Mouse (Mus musculus): ENCODE measurements around the gene St5. TPM values are rescaled to one million over a fixed set of nuclear protein-coding genes. Genes with fewer than 3 reads are reported as not detected.

Gene St5
- polyA plus RNA-seq, 1 experiment from 2014 or later = 58.9 TPM

DNA sequence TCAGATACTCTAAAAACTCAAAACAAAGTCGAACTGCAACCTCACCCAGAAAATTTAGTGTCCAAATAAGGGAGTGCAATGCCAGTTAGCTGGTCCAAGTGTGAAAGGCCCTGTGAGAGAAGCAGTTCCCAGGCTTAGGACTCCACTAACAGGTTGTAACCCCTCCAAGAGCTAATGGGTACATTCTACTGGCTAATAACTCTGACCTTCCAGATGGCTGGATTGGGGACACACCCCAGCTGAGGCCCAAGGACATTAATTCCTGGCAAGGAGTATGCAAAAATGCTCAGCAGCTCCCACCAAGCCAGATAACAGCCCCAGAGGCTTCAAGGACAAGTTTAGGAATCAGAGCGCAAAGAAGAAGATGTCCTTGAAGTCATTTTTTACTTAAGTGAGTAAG is 112.8 kb downstream of the St5 start:
- Histone ChIP-seq H3K4me3 (ENCODE audit: low read depth, low read length) (no peak overlapping the region), H3K9ac (replicated peaks; ENCODE audit: low read depth) (no peak overlapping the region), H3K36me3 (ENCODE audit: insufficient read depth, low read length) (no peaks in the 10 kb centered on the region), H3K27ac (ENCODE audit: low read length) (peak overlapping the region; percentile 0; the same call in 1 of the 2 replicates), H3K4me2 (replicated peaks; ENCODE audit: low read depth, low read length) (no peak overlapping the region), H3K27me3 (replicated peaks; ENCODE audit: insufficient read depth, low read length) (no peaks in the 10 kb centered on the region), H3K4me1 (ENCODE audit: insufficient read depth, low read depth, low read length) (peaks cover 30% of the 10 kb centered on the region), H3K9me3 (ENCODE audit: low read length) (no peaks in the 10 kb centered on the region)
- WGBS = 48% methylated on average over 2 of the region's 2 CpGs
- DNase-seq (ENCODE audit: low spot score) (peak; percentile 41), ATAC-seq (no peak; the same call in 1 of the 2 replicates)
- TF ChIP-seq CTCF (IDR thresholded peaks at IDR 0.05) (no peak), EP300 (IDR thresholded peaks at IDR 0.05) (no peak)

DNA sequence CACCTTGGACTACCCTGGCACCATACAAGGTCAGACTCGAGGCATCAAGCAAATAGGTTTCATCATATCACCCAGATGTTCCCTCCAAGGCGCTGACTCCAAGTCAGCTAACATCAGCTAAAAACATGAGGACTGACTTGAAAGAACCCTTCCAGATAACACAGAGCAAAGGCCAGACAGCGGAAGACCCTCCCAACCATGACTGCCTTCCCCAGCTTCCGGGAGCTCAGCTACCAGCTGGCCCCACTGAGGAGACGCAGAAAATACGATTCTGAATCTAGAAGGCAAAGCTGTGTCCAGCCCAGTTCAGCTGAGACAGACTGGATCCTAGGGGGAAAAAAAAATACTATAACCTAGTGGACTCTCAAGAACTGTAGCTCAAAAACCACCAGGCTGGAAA is 114.4 kb downstream of the St5 start:
- Histone ChIP-seq H3K27me3 (replicated peaks; ENCODE audit: insufficient read depth, low read length) (no peaks in the 10 kb centered on the region), H3K4me2 (replicated peaks; ENCODE audit: low read depth, low read length) (no peak overlapping the region), H3K4me3 (ENCODE audit: low read depth, low read length) (no peak overlapping the region), H3K9ac (replicated peaks; ENCODE audit: low read depth) (no peak overlapping the region), H3K27ac (ENCODE audit: low read length) (peak overlapping the region; percentile 22; the same call in 1 of the 2 replicates), H3K9me3 (ENCODE audit: low read length) (no peaks in the 10 kb centered on the region), H3K4me1 (ENCODE audit: insufficient read depth, low read depth, low read length) (peaks cover 30% of the 10 kb centered on the region), H3K36me3 (ENCODE audit: insufficient read depth, low read length) (no peaks in the 10 kb centered on the region)
- ATAC-seq (0 out of 2 replicates have a peak, but pooled peaks have one; percentile 10), DNase-seq (ENCODE audit: low spot score) (no peak)
- WGBS = 42% methylated on average over 6 of the region's 6 CpGs
- no peak for TF ChIP-seq CTCF (IDR thresholded peaks at IDR 0.05)
- no peak for TF ChIP-seq EP300 (IDR thresholded peaks at IDR 0.05)

DNA sequence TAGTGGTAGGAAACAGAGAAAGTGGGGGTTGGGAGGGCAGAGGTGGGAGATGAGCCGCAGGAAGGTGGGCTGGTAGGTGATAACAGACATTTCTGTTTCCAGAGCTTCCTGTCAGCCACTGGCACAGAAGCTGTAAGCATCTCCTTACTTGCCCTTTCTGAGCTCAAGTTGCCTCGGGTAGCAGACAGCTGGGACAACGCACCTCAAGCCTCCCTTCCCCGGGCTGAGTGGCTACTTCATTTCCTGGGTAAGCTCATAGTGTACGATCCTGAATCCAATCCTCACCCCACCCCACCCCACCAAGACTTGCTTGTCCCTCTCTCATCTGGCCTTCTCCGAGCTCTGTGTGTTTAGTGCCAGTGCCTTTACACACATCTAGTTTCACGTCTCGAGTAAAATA is 115.3 kb downstream of the St5 start:
- Histone ChIP-seq H3K4me3 (ENCODE audit: low read depth, low read length) (no peak overlapping the region), H3K36me3 (ENCODE audit: insufficient read depth, low read length) (no peaks in the 10 kb centered on the region), H3K4me2 (replicated peaks; ENCODE audit: low read depth, low read length) (no peak overlapping the region), H3K27me3 (replicated peaks; ENCODE audit: insufficient read depth, low read length) (no peaks in the 10 kb centered on the region), H3K4me1 (ENCODE audit: insufficient read depth, low read depth, low read length) (peaks cover 30% of the 10 kb centered on the region), H3K27ac (ENCODE audit: low read length) (peak overlapping the region; percentile 54), H3K9ac (replicated peaks; ENCODE audit: low read depth) (no peak overlapping the region), H3K9me3 (ENCODE audit: low read length) (no peaks in the 10 kb centered on the region)
- no peak for DNase-seq (ENCODE audit: low spot score)
- ATAC-seq = peak; percentile 39
- WGBS = 24% methylated on average over 8 of the region's 8 CpGs
- TF ChIP-seq CTCF (IDR thresholded peaks at IDR 0.05) (no peak), EP300 (IDR thresholded peaks at IDR 0.05) (no peak)

DNA sequence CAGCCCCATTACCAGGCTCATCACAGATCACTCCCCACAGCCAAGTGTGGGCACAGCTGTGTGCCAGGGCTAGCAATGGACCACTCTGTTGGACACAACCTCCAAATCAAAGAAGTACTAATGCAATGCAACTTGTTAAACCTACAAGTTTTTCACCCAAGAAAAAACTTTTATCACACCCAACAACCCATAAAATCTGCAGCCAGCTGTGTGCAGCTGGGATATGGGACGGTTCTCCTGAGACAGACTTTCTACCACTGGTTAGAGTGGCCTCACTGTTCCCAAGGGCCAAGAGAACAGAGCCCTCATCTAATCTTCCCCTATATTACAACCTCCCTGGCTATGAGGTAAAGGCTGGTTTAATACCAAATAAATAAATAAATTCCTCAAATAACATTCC is 118.9 kb downstream of the St5 start:
- H3K9ac ChIP-seq (replicated peaks; ENCODE audit: low read depth) = no peak overlapping the region
- H3K27me3 ChIP-seq (replicated peaks; ENCODE audit: insufficient read depth, low read length) = no peaks in the 10 kb centered on the region
- no peak overlapping the region for H3K27ac ChIP-seq (ENCODE audit: low read length)
- no peaks in the 10 kb centered on the region for H3K36me3 ChIP-seq (ENCODE audit: insufficient read depth, low read length)
- ATAC-seq (no peak), DNase-seq (ENCODE audit: low spot score) (no peak)
- H3K4me2 ChIP-seq (replicated peaks; ENCODE audit: low read depth, low read length) = no peak overlapping the region
- H3K4me3 ChIP-seq (ENCODE audit: low read depth, low read length) = no peak overlapping the region
- no peaks in the 10 kb centered on the region for H3K9me3 ChIP-seq (ENCODE audit: low read length)
- WGBS = 59% methylated on average over 1 of the region's 1 CpGs
- TF ChIP-seq EP300 (IDR thresholded peaks at IDR 0.05) (no peak), CTCF (IDR thresholded peaks at IDR 0.05) (no peak)
- peaks cover 18% of the 10 kb centered on the region; the same call in 1 of the 2 replicates for H3K4me1 ChIP-seq (ENCODE audit: insufficient read depth, low read depth, low read length)

DNA sequence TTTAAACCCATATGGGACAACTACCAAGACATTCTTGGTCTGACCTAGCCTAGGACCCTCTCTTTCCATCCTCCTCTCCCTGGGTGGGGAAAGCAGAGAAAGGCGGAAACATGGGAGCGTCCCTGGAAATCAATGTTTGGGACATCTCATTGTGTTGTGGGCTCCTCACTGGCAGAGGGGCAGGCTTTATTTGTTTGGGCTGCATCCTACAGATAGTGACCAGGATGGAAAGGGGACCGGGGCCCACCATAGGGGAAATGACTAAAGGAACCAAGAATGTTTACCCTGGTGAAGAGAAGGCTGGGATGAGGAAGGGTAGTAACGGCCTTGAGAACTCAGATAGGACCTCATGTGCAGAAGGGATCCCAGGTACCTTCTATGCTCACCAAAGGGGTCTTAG is 122.9 kb downstream of the St5 start:
- H3K4me1 ChIP-seq (ENCODE audit: insufficient read depth, low read depth, low read length) = peaks cover 27% of the 10 kb centered on the region; the same call in 1 of the 2 replicates
- no peaks in the 10 kb centered on the region for H3K36me3 ChIP-seq (ENCODE audit: insufficient read depth, low read length)
- no peaks in the 10 kb centered on the region for H3K27me3 ChIP-seq (replicated peaks; ENCODE audit: insufficient read depth, low read length)
- no peak overlapping the region for H3K4me2 ChIP-seq (replicated peaks; ENCODE audit: low read depth, low read length)
- H3K4me3 ChIP-seq (ENCODE audit: low read depth, low read length) = no peak overlapping the region
- H3K9ac ChIP-seq (replicated peaks; ENCODE audit: low read depth) = no peak overlapping the region
- WGBS = 50% methylated on average over 4 of the region's 4 CpGs
- peak overlapping the region; percentile 74 for H3K27ac ChIP-seq (ENCODE audit: low read length)
- ATAC-seq = peak; percentile 81
- DNase-seq (ENCODE audit: low spot score) = peak; percentile 67
- H3K9me3 ChIP-seq (ENCODE audit: low read length) = no peaks in the 10 kb centered on the region
- peak; percentile 96 for TF ChIP-seq EP300 (IDR thresholded peaks at IDR 0.05)
- TF ChIP-seq CTCF (IDR thresholded peaks at IDR 0.05) = no peak

DNA sequence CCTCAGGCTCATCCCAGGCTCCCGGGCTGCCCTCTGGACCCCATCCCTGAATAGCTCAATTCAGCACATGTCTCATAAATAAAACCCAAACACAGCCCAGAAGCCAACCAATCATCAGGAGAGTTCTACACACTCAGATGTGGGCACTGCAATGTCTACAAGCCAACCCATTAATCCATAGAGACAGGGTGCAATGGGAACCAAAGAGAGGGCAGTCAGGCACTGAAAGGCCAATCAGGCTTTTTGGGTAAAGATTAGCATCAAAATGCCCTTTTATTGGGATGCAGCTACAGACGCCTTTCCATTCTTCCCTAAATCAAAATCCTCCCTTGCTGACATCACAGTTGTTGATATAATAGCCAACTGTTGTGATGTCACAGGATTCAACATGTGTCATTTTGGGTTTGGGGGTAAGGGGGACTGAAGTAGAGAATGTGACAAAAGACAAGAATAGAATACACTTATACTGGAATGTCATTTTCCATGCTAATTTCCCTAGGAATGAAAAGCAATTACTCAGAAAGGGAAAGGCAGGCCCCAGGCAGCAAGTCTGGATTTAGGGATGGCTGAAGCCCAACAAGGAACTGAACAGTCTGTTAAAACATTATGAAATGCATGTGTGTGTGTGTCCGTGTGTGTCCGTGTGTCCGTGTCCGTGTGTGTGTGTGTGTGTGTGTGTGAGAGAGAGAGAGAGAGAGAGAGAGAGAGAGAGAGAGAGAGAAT is 123.7 kb downstream of the St5 start:
- Histone ChIP-seq H3K4me1 (ENCODE audit: insufficient read depth, low read depth, low read length) (peaks cover 27% of the 10 kb centered on the region; the same call in 1 of the 2 replicates), H3K9me3 (ENCODE audit: low read length) (no peaks in the 10 kb centered on the region), H3K27ac (ENCODE audit: low read length) (peak overlapping the region; percentile 74), H3K36me3 (ENCODE audit: insufficient read depth, low read length) (no peaks in the 10 kb centered on the region), H3K4me3 (ENCODE audit: low read depth, low read length) (no peak overlapping the region), H3K27me3 (replicated peaks; ENCODE audit: insufficient read depth, low read length) (no peaks in the 10 kb centered on the region), H3K9ac (replicated peaks; ENCODE audit: low read depth) (0 out of 2 replicates have a peak overlapping the region, but pooled peaks have one; percentile 8), H3K4me2 (replicated peaks; ENCODE audit: low read depth, low read length) (no peak overlapping the region)
- ATAC-seq = no peak
- DNase-seq (ENCODE audit: low spot score) = peak; percentile 43
- TF ChIP-seq EP300 (IDR thresholded peaks at IDR 0.05) (no peak), CTCF (IDR thresholded peaks at IDR 0.05) (no peak)
- 67% methylated on average over 6 of the region's 6 CpGs for WGBS
